Mouse (Mus musculus) cortical plate, adult 2 months (tissue): ENCODE measurements around the gene Zranb3. TPM values are rescaled to one million over a fixed set of nuclear protein-coding genes. Genes with fewer than 3 reads are reported as not detected.
"Not testable (repeated sequence)": the region's sequence is repeated elsewhere in the genome, so short reads cannot be mapped to it uniquely, and the experiment has no call there.

ENCODE experiments used
- H3K27ac ChIP-seq: fragments of 200-500 bp; 2 replicates; pipeline ENCODE4 v1.5.1; 2012; ENCODE audit warnings: low read length, control low read depth, inconsistent platforms; ENCODE audit not compliant: insufficient read depth
- H3K4me1 ChIP-seq: fragments of 200-500 bp; 2 replicates; pipeline ENCODE4 v1.6.1; 2011; ENCODE audit warnings: low read length; ENCODE audit not compliant: control insufficient read depth, insufficient read depth
- H3K4me3 ChIP-seq: fragments of 200-500 bp; 2 replicates; pipeline ENCODE4 v1.5.1; 2011; ENCODE audit warnings: mild to moderate bottlenecking, low read length, control low read depth; ENCODE audit not compliant: insufficient read depth
- CTCF ChIP-seq: fragments of 200-500 bp; IDR thresholded peaks from 2 replicates; pipeline ENCODE4 v1.5.1; 2011; ENCODE audit warnings: mild to moderate bottlenecking, control low read depth, low read length; ENCODE audit not compliant: insufficient read depth; ENCODE audit errors: extremely low read depth
- POLR2A ChIP-seq: fragments of 200-500 bp; IDR thresholded peaks from 2 replicates; pipeline ENCODE4 v1.6.1; 2011; ENCODE audit warnings: mild to moderate bottlenecking, low read length, control low read depth; ENCODE audit not compliant: insufficient read depth; ENCODE audit errors: extremely low read depth
- polyA plus RNA-seq: library from polyadenylated mRNA; depleted of rRNA; stranded (reverse); fragments of >200 nt; gene quantifications from 2 replicates; pipeline ENCODE4 v1.2.3, GENCODE M21; 2012

Gene Zranb3
- polyA plus RNA-seq, 1 experiment, result 5.5 TPM

GRCm38 (mm10) chr1:127958801-127959200 lies 144.0 kb downstream of the Zranb3 start:
- no peak for TF ChIP-seq CTCF
- no peak for TF ChIP-seq POLR2A
- H3K27ac ChIP-seq, result peak overlapping the region; percentile 22
- H3K4me1 ChIP-seq, result peaks cover 8% of the 10 kb centered on the region; the same call in 1 of the 2 replicates

DNA sequence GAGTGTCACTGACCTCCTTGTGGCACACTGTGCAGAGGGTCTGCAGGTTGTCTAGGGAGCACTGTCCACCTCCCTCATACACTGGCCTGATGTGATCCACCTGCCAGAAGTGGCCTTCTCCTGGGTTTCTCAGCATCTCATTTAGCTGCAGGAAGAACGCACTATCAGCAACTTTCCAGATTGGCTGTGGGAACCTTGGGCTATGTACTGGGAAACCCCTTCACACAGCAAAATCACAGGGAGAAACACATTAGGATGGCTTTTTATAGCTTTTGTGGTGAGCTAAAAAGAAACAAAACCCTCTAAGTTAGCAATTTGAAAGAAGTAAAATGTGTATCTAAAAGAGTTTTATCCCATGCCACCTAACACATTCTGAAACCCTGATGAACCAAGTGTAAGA lies 146.3 kb downstream of the Zranb3 start:
- Histone ChIP-seq H3K27ac (no peak overlapping the region), H3K4me3 (no peak overlapping the region), H3K4me1 (peaks cover 8% of the 10 kb centered on the region; the same call in 1 of the 2 replicates)
- no peak for TF ChIP-seq CTCF
- no peak for TF ChIP-seq POLR2A

More at GRCm38 (mm10) chr1:127958801-127959200, 144.0 kb downstream of the Zranb3 start:
- H3K4me3 ChIP-seq, result no peak overlapping the region

- H3K4me1 ChIP-seq, result peaks cover 8% of the 10 kb centered on the region; the same call in 1 of the 2 replicates
- H3K4me3 ChIP-seq, result no peak overlapping the region
- H3K27ac ChIP-seq, result no peak overlapping the region; the same call in 1 of the 2 replicates
- no peak for TF ChIP-seq CTCF
These were observed 148.0 kb downstream of the Zranb3 start for GRCm38 (mm10) chr1:127954800-127955199.

DNA sequence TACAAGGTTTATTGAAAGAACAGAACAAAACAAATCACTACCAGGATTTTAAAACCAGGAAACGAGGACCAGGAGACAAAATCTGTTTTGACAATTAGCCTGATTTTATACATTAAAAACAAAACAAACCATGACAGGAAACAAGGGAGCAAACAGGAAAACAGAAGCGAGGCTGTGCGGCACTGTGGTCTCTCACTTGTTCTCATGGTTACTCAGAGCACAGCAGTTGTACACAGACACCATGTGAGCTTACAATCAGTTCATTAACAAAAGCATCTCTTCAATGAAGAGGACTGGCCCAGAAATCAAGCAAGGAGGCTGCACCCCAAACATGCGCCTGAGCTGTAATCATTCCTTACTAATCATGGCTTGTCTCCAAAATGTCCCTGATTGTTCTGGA lies 148.6 kb downstream of the Zranb3 start:
- H3K4me1 ChIP-seq, H3K4me3 ChIP-seq, H3K27ac ChIP-seq: not testable (repeated sequence)

DNA sequence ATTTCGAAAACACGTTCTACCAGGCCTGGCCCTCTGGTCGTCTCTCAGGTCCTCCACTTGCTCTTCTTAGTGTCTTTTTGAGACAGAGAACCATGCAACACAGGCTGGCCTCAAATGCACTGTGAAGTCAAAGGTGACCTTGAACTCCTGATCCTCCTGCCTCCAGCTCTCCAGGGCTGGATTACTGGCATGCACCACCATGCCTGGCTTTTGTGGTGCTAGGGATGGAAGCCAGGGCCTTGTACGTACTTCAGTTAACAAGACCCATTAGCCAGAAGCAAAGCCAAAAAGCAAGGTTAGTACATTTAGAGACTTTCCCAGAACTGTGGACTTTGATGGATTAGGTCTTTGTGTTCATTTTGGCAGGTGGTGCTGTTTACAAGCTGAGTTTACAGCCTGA lies 150.6 kb downstream of the Zranb3 start:
- TF ChIP-seq POLR2A, result no peak
- no peak for TF ChIP-seq CTCF
- no peak overlapping the region for H3K27ac ChIP-seq
- peaks cover 2% of the 10 kb centered on the region; the same call in 1 of the 2 replicates for H3K4me1 ChIP-seq
- no peak overlapping the region for H3K4me3 ChIP-seq

GRCm38 (mm10) chr1:127948748-127949147 lies 154.1 kb downstream of the Zranb3 start:
- H3K4me1 ChIP-seq, result peaks cover 8% of the 10 kb centered on the region
- no peak for TF ChIP-seq POLR2A
- no peak for TF ChIP-seq CTCF
- no peak overlapping the region for H3K4me3 ChIP-seq
- peak overlapping the region; percentile 57; the same call in 1 of the 2 replicates for H3K27ac ChIP-seq

GRCm38 (mm10) chr1:127946615-127947249 lies 156.1 kb downstream of the Zranb3 start:
- no peak overlapping the region for H3K4me3 ChIP-seq
- peaks cover 13% of the 10 kb centered on the region for H3K4me1 ChIP-seq
- H3K27ac ChIP-seq, result peak overlapping the region; percentile 5
- TF ChIP-seq CTCF, result no peak
- TF ChIP-seq POLR2A, result no peak

GRCm38 (mm10) chr1:127945696-127946575 lies 156.9 kb downstream of the Zranb3 start:
- H3K27ac ChIP-seq, result peak overlapping the region; percentile 88
- TF ChIP-seq CTCF (no peak), POLR2A (no peak)
- no peak overlapping the region for H3K4me3 ChIP-seq
- H3K4me1 ChIP-seq, result peaks cover 13% of the 10 kb centered on the region

DNA sequence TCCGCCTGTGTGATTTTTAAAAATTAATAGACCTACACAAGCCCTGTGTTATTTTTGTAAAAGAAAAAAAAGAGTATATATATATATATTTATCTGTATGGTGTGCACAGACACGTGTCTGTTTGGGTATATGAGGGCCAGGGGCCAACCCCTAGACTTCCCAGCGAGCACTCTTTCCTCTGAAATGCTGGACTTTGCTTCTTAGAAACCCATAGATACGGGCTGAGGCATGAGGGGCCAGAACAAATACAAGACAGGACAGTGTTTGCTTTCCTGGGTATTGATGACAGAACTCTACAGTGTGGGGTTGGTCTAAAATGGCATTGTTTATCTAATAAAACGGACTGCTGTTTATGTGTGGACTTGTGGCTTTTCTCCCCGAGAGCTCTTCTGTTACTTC lies 159.3 kb downstream of the Zranb3 start:
- no peak overlapping the region for H3K27ac ChIP-seq
- no peak overlapping the region for H3K4me3 ChIP-seq
- TF ChIP-seq POLR2A, result no peak
- no peak for TF ChIP-seq CTCF
- H3K4me1 ChIP-seq, result peaks cover 13% of the 10 kb centered on the region

DNA sequence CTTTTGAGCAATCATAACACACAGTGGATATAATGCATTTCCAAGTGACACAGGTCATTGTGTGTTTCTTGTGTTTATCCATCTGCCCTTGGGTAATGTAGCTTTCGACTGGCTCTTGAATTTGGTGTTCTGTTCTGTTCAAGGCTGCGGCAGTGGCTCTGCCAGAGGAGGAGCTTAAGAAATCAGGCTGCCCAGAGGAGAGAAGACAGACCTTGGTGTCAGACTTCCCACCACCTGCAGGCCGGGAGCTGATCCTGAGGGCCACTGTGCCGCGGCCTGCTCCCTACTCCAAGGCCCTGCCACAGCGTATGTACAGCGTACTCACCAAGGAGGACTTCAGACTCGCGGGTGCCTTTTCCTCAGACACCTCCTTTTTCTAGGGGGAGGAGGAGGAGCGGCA lies 160.6 kb downstream of the Zranb3 start:
- TF ChIP-seq CTCF, result no peak
- no peak for TF ChIP-seq POLR2A
- Histone ChIP-seq H3K27ac (peak overlapping the region; percentile 84), H3K4me3 (no peak overlapping the region), H3K4me1 (peaks cover 13% of the 10 kb centered on the region)
